Mouse (Mus musculus): Measurements from ENCODE around the gene Ctsg. TPM values are rescaled to one million over a fixed set of nuclear protein-coding genes. Genes with fewer than 3 reads are reported as not detected.
"Not testable (repeated sequence)": the region's sequence is repeated elsewhere in the genome, so short reads cannot be mapped to it uniquely, and the experiment has no call there.

Gene Ctsg
- 26.7 and 86.1 TPM in 2 replicates for polyA plus RNA-seq (2011; ENCODE audit: insufficient read depth, insufficient read length, low replicate concordance, missing spikeins)

GRCm38 (mm10) chr14:56102386-56102785 is at the start of gene Ctsg:
Gene Ctsg (minus strand): TSS chr14:56102574.
- no peak for TF ChIP-seq CTCF (IDR thresholded peaks at IDR 0.05; ENCODE audit: control insufficient read depth, insufficient read depth, low read length)
- TF ChIP-seq POLR2A (IDR thresholded peaks at IDR 0.05; ENCODE audit: borderline replicate concordance, control insufficient read depth, low read depth, low read length) = no peak
- Histone ChIP-seq H3K4me1 (ENCODE audit: control insufficient read depth, insufficient read depth, low read length) (no peaks in the 10 kb centered on the region; the same call in 1 of the 2 replicates), H3K27ac (ENCODE audit: control insufficient read depth, insufficient read depth, low read depth, low read length, poor library complexity) (peak within 1 kb of the TSS; percentile 38), H3K4me3 (replicated peaks; ENCODE audit: control insufficient read depth, low read depth, low read length) (peak within 1 kb of the TSS; percentile 40)
- WGBS = 16% methylated on average over 10 of the region's 10 CpGs

GRCm38 (mm10) chr14:56133675-56134074 is 31.3 kb upstream of the Ctsg start:
- 47% methylated on average over 1 of the region's 1 CpGs for WGBS
- not testable (repeated sequence) for H3K27ac ChIP-seq (ENCODE audit: control insufficient read depth, insufficient read depth, low read depth, low read length, poor library complexity); H3K4me1 ChIP-seq (ENCODE audit: control insufficient read depth, insufficient read depth, low read length); H3K4me3 ChIP-seq (replicated peaks; ENCODE audit: control insufficient read depth, low read depth, low read length)

GRCm38 (mm10) chr14:56132508-56132907 is 30.1 kb upstream of the Ctsg start, which contains the start of gene Gzmd:
Gene Gzmd (minus strand): TSS chr14:56132608.
- H3K4me3 ChIP-seq (replicated peaks; ENCODE audit: control insufficient read depth, low read depth, low read length); H3K4me1 ChIP-seq (ENCODE audit: control insufficient read depth, insufficient read depth, low read length); H3K27ac ChIP-seq (ENCODE audit: control insufficient read depth, insufficient read depth, low read depth, low read length, poor library complexity): not testable (repeated sequence)
- WGBS = 53% methylated on average over 2 of the region's 2 CpGs

GRCm38 (mm10) chr14:56128341-56128740 is 26.0 kb upstream of the Ctsg start:
- no peaks in the 10 kb centered on the region for H3K4me1 ChIP-seq (ENCODE audit: control insufficient read depth, insufficient read depth, low read length)
- no peak overlapping the region for H3K27ac ChIP-seq (ENCODE audit: control insufficient read depth, insufficient read depth, low read depth, low read length, poor library complexity)
- TF ChIP-seq POLR2A (IDR thresholded peaks at IDR 0.05; ENCODE audit: borderline replicate concordance, control insufficient read depth, low read depth, low read length) (no peak), CTCF (IDR thresholded peaks at IDR 0.05; ENCODE audit: control insufficient read depth, insufficient read depth, low read length) (0 out of 2 replicates have a peak, but pooled peaks have one; percentile 4)
- no peak overlapping the region for H3K4me3 ChIP-seq (replicated peaks; ENCODE audit: control insufficient read depth, low read depth, low read length)
- WGBS = 41% methylated on average over 3 of the region's 3 CpGs

- TF ChIP-seq POLR2A (IDR thresholded peaks at IDR 0.05; ENCODE audit: borderline replicate concordance, control insufficient read depth, low read depth, low read length) (no peak), CTCF (IDR thresholded peaks at IDR 0.05; ENCODE audit: control insufficient read depth, insufficient read depth, low read length) (no peak)
- Histone ChIP-seq H3K4me1 (ENCODE audit: control insufficient read depth, insufficient read depth, low read length) (no peaks in the 10 kb centered on the region), H3K27ac (ENCODE audit: control insufficient read depth, insufficient read depth, low read depth, low read length, poor library complexity) (no peak overlapping the region), H3K4me3 (replicated peaks; ENCODE audit: control insufficient read depth, low read depth, low read length) (no peak overlapping the region)
- 71% methylated on average over 3 of the region's 3 CpGs for WGBS
Observed at GRCm38 (mm10) chr14:56123516-56123915, 21.1 kb upstream of the Ctsg start.

GRCm38 (mm10) chr14:56120525-56120924 is 18.2 kb upstream of the Ctsg start, which contains the start of gene Gzme:
Gene Gzme (minus strand): TSS chr14:56120625.
- Histone ChIP-seq H3K4me1 (ENCODE audit: control insufficient read depth, insufficient read depth, low read length) (no peaks in the 10 kb centered on the region), H3K27ac (ENCODE audit: control insufficient read depth, insufficient read depth, low read depth, low read length, poor library complexity) (no peak within 1 kb of the TSS), H3K4me3 (replicated peaks; ENCODE audit: control insufficient read depth, low read depth, low read length) (no peak within 1 kb of the TSS)
- TF ChIP-seq CTCF (IDR thresholded peaks at IDR 0.05; ENCODE audit: control insufficient read depth, insufficient read depth, low read length) (no peak), POLR2A (IDR thresholded peaks at IDR 0.05; ENCODE audit: borderline replicate concordance, control insufficient read depth, low read depth, low read length) (no peak)

- H3K4me1 ChIP-seq (ENCODE audit: control insufficient read depth, insufficient read depth, low read length); H3K4me3 ChIP-seq (replicated peaks; ENCODE audit: control insufficient read depth, low read depth, low read length); H3K27ac ChIP-seq (ENCODE audit: control insufficient read depth, insufficient read depth, low read depth, low read length, poor library complexity): not testable (repeated sequence)
- WGBS = 83% methylated on average over 33 of the region's 33 CpGs
Observed at GRCm38 (mm10) chr14:56115531-56116310, 13.3 kb upstream of the Ctsg start.

- no peak overlapping the region for H3K4me3 ChIP-seq (replicated peaks; ENCODE audit: control insufficient read depth, low read depth, low read length)
- 33% methylated on average over 13 of the region's 13 CpGs for WGBS
- H3K27ac ChIP-seq (ENCODE audit: control insufficient read depth, insufficient read depth, low read depth, low read length, poor library complexity) = peak overlapping the region; percentile 55
- no peak for TF ChIP-seq CTCF (IDR thresholded peaks at IDR 0.05; ENCODE audit: control insufficient read depth, insufficient read depth, low read length)
- TF ChIP-seq POLR2A (IDR thresholded peaks at IDR 0.05; ENCODE audit: borderline replicate concordance, control insufficient read depth, low read depth, low read length) = no peak
- H3K4me1 ChIP-seq (ENCODE audit: control insufficient read depth, insufficient read depth, low read length) = no peaks in the 10 kb centered on the region; the same call in 1 of the 2 replicates
Observed at GRCm38 (mm10) chr14:56105447-56106180, 3.2 kb upstream of the Ctsg start.
